Mouse (Mus musculus) erythroblast, embryonic 14.5 days (primary cell): ENCODE results near the gene Heg1.

Experiments used
- GATA1 ChIP-seq: IDR thresholded peaks from 2 replicates; pipeline ENCODE4 v1.6.1; 2012; ENCODE audit warnings: low read length, inconsistent platforms, mixed read lengths
- TAL1 ChIP-seq: IDR thresholded peaks from 3 replicates; pipeline ENCODE4 v1.6.1; 2012; ENCODE audit warnings: low read length, inconsistent platforms, mixed read lengths

DNA sequence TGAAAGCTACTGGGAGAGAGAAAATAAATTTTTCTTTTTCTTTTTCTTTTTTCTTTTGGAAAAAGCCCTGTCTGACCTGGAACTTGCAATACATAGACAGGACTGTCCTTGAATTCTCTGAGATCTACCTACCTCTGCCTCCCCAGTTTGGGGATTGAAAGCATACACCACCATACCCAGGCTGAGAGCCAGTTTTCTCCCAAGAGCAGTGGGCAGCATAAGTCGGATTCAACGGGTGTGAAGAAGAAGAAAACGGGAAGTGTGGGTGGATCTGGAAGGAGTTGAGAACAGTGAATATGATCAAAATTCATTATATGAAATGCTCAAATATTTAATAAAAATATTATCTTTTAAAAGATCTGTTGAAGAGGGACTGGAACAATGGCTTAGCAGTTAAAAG lies 28.7 kb upstream of the Heg1 start:
- no peak for TF ChIP-seq GATA1
- TF ChIP-seq TAL1 = no peak
